Mouse (Mus musculus): ENCODE data around the gene Ccr7.

GRCm38 (mm10) chr11:99108296-99108695, 46.6 kb downstream of the Ccr7 start:
- TF ChIP-seq E2F4 (IDR thresholded peaks at IDR 0.05; ENCODE audit: insufficient read depth) (no peak), CEBPB (IDR thresholded peaks at IDR 0.05; ENCODE audit: insufficient read depth, poor library complexity, severe bottlenecking) (no peak), POLR2A (IDR thresholded peaks at IDR 0.05; ENCODE audit: insufficient read length, low read depth) (no peak), POLR2AphosphoS2 (IDR thresholded peaks at IDR 0.05; ENCODE audit: insufficient read length, low read depth) (no peak), MYOG (IDR thresholded peaks at IDR 0.05; ENCODE audit: control insufficient read depth in 1 of 3, insufficient read depth in 1 of 3, insufficient read length in 2 of 3, low read depth in 2 of 3) (no peak), TCF12 (IDR thresholded peaks at IDR 0.05; ENCODE audit: insufficient read depth, poor library complexity, severe bottlenecking) (no peak), MAX (IDR thresholded peaks at IDR 0.05; ENCODE audit: low read depth) (no peak), MYOD1 (IDR thresholded peaks at IDR 0.05; ENCODE audit: control insufficient read depth in 1 of 3, insufficient read length in 2 of 3, low read depth in 2 of 3) (no peak), USF1 (IDR thresholded peaks at IDR 0.05; ENCODE audit: low read depth) (no peak)
